Mouse (Mus musculus) cerebellum, adult 8-10 months (tissue): ENCODE results near the gene Prtn3.
"Not testable (repeated sequence)": the region's sequence is repeated elsewhere in the genome, so short reads cannot be mapped to it uniquely, and the experiment has no call there.

ENCODE experiments used
- DNase-seq: peaks from one replicate; pipeline ENCODE4 v3.0.0; 2022

The Prtn3 gene

GRCm38 (mm10) chr10:79877757-79878156 lies 3.5 kb downstream of the Prtn3 start:
- DNase-seq, result no peak

- no peak for DNase-seq
Observed at GRCm38 (mm10) chr10:79879527-79879926, 5.3 kb downstream of the Prtn3 start.

DNA sequence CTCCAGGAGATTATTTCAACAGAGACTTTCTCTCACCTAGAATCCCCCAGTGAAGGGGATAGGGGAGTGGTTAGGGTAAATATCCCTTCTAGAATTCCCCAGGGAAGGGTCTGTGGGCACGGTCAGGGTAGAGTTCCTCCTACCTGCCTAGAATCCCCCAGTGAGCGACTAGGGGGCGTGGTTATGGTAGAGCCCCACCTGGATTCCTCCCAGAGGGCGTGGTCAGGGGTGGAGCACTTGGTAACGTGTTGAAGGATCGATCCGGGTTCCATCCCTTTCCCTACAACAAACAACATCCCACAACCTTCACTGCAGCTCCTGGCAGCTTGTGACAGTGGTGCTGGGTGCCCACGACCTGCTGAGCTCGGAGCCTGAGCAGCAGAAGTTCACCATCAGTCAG lies 6.4 kb downstream of the Prtn3 start:
- no peak for DNase-seq

GRCm38 (mm10) chr10:79881981-79882380 lies 7.7 kb downstream of the Prtn3 start:
- no peak for DNase-seq

DNA sequence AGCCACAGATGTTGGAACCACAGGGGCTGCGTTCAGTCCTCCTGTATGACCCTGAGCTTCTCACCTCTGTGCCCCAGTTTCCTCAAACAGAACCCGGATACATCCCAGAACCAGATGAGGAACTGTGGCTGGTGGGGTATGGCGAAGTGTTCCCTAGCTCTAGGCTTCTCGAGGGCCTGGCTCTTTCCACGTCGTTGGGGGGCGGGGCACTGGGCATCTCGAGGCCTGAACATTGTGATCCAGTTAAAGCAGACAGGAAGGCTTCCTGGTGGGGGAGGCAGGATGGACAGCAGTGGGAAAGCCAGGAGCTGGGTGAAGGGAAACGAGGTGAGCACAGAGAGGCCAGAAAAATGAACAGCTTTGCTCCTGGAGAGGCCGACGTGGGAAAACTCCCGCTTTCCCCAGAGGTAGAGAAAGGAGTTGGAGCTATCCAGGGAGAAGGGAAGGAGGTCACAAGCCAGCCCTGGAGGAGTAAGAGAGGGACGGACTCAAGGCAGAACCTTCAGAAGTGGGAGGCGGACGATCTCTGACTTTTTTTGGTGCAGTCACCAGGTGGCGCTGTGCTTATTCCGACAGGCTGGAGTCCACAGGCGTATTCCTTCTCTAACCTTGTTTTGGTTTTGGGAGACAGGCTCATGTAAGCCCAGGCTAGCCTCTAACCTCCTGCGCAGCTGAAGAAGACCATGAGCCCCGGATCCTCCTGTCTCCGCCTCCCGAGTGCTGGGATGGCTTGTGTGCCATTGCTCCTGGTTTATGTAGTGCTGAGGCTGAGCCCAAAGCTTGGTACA lies 9.2 kb downstream of the Prtn3 start:
- DNase-seq, result peak; percentile 80

DNA sequence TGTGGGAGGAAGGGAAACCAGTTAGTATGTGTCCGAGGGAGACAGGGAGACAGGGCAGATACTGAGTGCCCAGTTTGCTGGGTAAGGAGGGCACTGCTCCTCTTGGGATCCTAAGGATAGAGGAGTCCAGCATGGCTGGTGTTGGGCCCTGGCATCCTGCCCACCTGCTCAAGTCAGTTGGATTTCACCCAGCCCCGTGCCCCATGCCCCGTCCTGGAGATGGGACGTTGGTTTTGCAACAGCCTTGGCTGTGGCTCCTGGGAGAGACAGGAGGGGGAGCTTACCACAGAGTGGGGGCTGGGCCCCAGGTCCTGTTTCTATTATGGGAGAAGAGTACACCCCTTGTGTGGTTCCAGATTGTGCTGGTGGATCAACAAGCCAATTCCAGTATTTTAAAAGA lies 10.2 kb downstream of the Prtn3 start:
- DNase-seq, result no peak

DNA sequence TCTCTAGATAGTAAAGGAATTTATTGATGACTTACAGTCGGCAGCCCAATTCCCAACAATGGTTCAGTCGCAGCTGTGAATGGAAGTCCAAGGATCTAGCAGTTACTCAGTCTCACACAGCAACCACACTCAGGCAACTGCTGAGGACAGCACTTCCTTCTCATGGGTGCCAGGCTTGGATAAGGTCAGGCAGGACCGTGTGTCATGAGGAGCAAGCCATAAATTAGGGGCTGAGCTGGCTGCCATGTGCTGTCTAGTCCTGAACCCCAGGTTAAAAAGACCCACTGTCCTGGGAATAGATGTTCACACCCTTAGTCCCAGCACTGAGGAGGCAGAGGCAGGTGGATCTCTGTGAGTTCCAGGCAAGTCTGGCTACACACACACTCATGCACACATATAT lies 10.7 kb downstream of the Prtn3 start:
- DNase-seq, result not testable (repeated sequence)

- DNase-seq, result no peak
Observed at GRCm38 (mm10) chr10:79886054-79886453, 11.8 kb downstream of the Prtn3 start, which contains the start of gene Elane. Gene Elane (plus strand): TSS chr10:79886247.

- DNase-seq, result no peak
Observed at GRCm38 (mm10) chr10:79886611-79887010, 12.3 kb downstream of the Prtn3 start.

GRCm38 (mm10) chr10:79889386-79889785 lies 15.1 kb downstream of the Prtn3 start:
- DNase-seq, result no peak

DNA sequence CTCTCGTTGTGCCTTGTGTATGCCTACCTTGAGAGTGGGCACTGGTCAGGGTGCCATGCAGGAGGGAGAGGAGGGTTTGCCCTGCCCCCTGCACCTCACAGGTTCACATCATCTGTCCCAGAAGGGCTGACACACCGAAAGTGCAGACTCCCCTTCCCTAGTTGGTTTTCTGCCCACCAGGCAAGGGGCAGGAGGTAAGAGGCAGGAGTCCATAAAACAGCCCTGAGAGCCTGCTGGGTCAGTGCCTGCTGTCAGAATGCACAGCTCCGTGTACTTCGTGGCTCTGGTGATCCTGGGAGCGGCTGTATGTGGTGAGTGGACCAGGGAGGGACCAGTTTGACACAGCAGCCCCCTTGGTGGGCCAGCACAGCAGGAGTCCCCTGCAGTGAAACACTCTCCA lies 16.4 kb downstream of the Prtn3 start, which contains the start of gene Cfd:
Gene Cfd, plus strand, starts transcription at position 184 of the 400 bp plus-strand sequence.
- no peak for DNase-seq

DNA sequence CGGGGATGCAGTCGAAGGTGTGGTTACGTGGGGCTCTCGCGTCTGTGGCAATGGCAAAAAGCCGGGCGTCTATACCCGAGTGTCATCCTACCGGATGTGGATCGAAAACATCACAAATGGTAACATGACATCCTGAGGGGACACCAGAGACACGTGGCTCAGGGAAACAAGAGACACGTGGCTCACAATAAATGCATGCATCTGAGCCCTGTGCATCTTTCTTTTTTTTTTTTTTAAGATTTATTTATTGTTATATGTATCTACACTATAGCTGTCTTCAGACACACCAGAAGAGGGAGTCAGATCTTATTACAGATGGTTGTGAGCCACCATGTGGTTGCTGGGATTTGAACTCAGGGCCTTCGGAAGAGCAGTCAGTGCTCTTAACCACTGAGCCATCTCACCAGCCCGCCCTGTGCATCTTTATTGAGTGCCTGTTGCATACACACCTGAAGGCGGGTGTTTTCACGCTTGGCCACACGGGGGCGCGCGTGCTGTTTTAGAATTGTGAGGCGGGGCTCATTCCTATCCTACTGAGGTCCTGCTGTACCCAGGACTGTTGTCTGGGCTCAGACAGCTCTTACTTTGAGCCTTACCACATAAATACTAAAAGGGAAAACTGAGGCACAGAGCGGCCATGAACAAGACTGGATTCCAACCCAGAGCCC lies 18.3 kb downstream of the Prtn3 start:
- peak; percentile 81 for DNase-seq

- DNase-seq, result no peak
Observed at GRCm38 (mm10) chr10:79896306-79896705, 22.0 kb downstream of the Prtn3 start.

DNA sequence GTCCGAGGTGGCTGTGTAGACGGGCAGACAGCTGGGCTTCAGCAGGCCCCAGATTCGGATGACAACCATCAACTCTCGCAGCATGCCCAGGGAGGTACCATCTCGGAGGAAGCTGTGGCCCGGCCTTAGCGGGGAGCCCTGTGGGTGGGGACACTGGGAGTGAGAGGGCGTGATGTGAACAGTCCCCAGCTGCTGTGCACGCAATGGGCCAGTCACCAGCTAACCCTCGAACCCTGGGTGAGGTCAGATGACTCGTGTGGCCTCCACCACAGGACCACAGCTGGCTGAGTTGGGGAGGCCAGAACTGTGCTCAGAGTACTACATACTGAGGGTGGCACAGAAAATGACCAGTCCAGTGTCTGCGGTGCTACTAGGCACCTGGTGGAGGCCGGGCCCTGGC lies 22.5 kb downstream of the Prtn3 start:
- DNase-seq, result no peak

GRCm38 (mm10) chr10:79897316-79898245 lies 23.3 kb downstream of the Prtn3 start:
- no peak for DNase-seq

DNA sequence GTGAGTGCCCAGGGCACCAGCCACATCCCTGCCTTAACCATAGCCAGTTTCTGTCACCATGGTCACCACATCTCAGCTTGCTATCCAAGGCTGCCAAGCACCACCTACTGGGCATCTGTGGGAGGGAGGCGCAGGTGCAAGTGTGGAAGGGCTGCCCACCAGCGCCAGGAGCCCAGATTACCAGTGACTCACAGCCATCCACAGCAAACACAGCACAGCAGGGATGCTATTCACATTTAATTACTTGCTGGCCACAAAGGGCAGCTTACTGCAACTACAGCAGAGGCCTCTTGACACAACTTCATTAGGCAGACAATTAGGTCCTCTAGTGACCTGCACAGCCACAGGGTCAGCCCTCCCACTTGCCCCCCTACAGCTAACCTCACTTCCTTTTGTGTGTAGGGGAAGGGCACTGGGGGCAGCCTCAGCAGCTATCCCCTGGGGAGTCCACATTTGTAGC lies 26.7 kb downstream of the Prtn3 start:
- no peak for DNase-seq

GRCm38 (mm10) chr10:79906712-79907111 lies 32.4 kb downstream of the Prtn3 start:
- DNase-seq, result no peak

- no peak for DNase-seq
Observed at GRCm38 (mm10) chr10:79907415-79907814, 33.1 kb downstream of the Prtn3 start.

- DNase-seq, result peak; percentile 99
Observed at GRCm38 (mm10) chr10:79908167-79909091, 34.2 kb downstream of the Prtn3 start, which contains the start of gene Med16. Gene Med16 (minus strand): TSS chr10:79908923.

GRCm38 (mm10) chr10:79909092-79909922 lies 35.0 kb downstream of the Prtn3 start:
- no peak for DNase-seq

- DNase-seq, result no peak
Observed at GRCm38 (mm10) chr10:79910556-79910955, 36.3 kb downstream of the Prtn3 start, which contains the start of gene Gm26602. Gene Gm26602 (plus strand): TSS chr10:79910856.
